Mouse (Mus musculus): ENCODE data around the gene Guca2a.
A peak's percentile ranks its signal among the peaks of the same experiment; 100 is the strongest.

The Guca2a gene

GRCm38 (mm10) chr4:119642666-119643065, 5.2 kb downstream of the Guca2a start:
- no peak for DNase-seq

GRCm38 (mm10) chr4:119657011-119657410, 19.5 kb downstream of the Guca2a start:
- no peak for DNase-seq

GRCm38 (mm10) chr4:119658246-119658645, 20.7 kb downstream of the Guca2a start:
- no peak for DNase-seq

- no peak for DNase-seq
Measured at GRCm38 (mm10) chr4:119658731-119659130, 21.2 kb downstream of the Guca2a start, which contains the start of gene Guca2b. Gene Guca2b (minus strand): TSS chr4:119658954.

- no peak for DNase-seq
Measured at GRCm38 (mm10) chr4:119660007-119660406, 22.5 kb downstream of the Guca2a start.

GRCm38 (mm10) chr4:119662151-119662550, 24.6 kb downstream of the Guca2a start:
- no peak for DNase-seq

GRCm38 (mm10) chr4:119662976-119663375, 25.5 kb downstream of the Guca2a start:
- no peak for DNase-seq

- DNase-seq, result no peak
Measured at GRCm38 (mm10) chr4:119663409-119664095, 26.0 kb downstream of the Guca2a start.

- DNase-seq, result no peak
Measured at GRCm38 (mm10) chr4:119665166-119665565, 27.7 kb downstream of the Guca2a start.

GRCm38 (mm10) chr4:119666116-119666515, 28.6 kb downstream of the Guca2a start:
- DNase-seq, result no peak

GRCm38 (mm10) chr4:119667454-119667853, 29.9 kb downstream of the Guca2a start:
- no peak for DNase-seq

- no peak for DNase-seq
Measured at GRCm38 (mm10) chr4:119668185-119668584, 30.7 kb downstream of the Guca2a start.

GRCm38 (mm10) chr4:119668596-119668995, 31.1 kb downstream of the Guca2a start:
- no peak for DNase-seq

- no peak for DNase-seq
Measured at GRCm38 (mm10) chr4:119669356-119670209, 32.1 kb downstream of the Guca2a start.

- DNase-seq, result no peak
Measured at GRCm38 (mm10) chr4:119670210-119670555, 32.7 kb downstream of the Guca2a start.

- no peak for DNase-seq
Measured at GRCm38 (mm10) chr4:119670736-119671135, 33.2 kb downstream of the Guca2a start.

- DNase-seq, result no peak
Measured at GRCm38 (mm10) chr4:119671164-119671563, 33.7 kb downstream of the Guca2a start.

- peak; percentile 25 for DNase-seq
Measured at GRCm38 (mm10) chr4:119672685-119673084, 35.2 kb downstream of the Guca2a start.

- no peak for DNase-seq
Measured at GRCm38 (mm10) chr4:119682596-119682995, 45.1 kb downstream of the Guca2a start.

- DNase-seq, result no peak
Measured at GRCm38 (mm10) chr4:119685746-119686145, 48.2 kb downstream of the Guca2a start.

Measured in right cerebral cortex, postnatal 14 days (tissue).